Mouse (Mus musculus) erythroblast, embryonic 14.5 days (primary cell): Measurements from ENCODE around the gene Rras2. TPM values are rescaled to one million over a fixed set of nuclear protein-coding genes. Genes with fewer than 3 reads are reported as not detected.

ENCODE experiments used
- H3K27me3 ChIP-seq: 2 replicates; pipeline ENCODE4 v1.6.1; 2012; ENCODE audit warnings: inconsistent platforms; ENCODE audit not compliant: control insufficient read depth
- H3K36me3 ChIP-seq: 2 replicates; pipeline ENCODE4 v1.6.1; 2012; ENCODE audit warnings: mild to moderate bottlenecking, inconsistent platforms; ENCODE audit not compliant: control insufficient read depth
- H3K4me1 ChIP-seq: 2 replicates; pipeline ENCODE4 v1.6.1; 2012; ENCODE audit warnings: inconsistent platforms; ENCODE audit not compliant: control insufficient read depth
- H3K4me3 ChIP-seq: replicated peaks from 2 replicates; pipeline ENCODE3; 2012; ENCODE audit warnings: moderate library complexity, mild to moderate bottlenecking, inconsistent platforms
- H3K9me3 ChIP-seq: 2 replicates; pipeline ENCODE4 v1.6.1; 2012; ENCODE audit warnings: low read length, inconsistent platforms, mixed read lengths; ENCODE audit not compliant: control insufficient read depth
- GATA1 ChIP-seq: IDR thresholded peaks from 2 replicates; pipeline ENCODE4 v1.6.1; 2012; ENCODE audit warnings: low read length, inconsistent platforms, mixed read lengths
- TAL1 ChIP-seq: IDR thresholded peaks from 3 replicates; pipeline ENCODE4 v1.6.1; 2012; ENCODE audit warnings: low read length, inconsistent platforms, mixed read lengths
- polyA plus RNA-seq: library from polyadenylated mRNA; stranded (reverse); fragments of >175 nt; gene quantifications from 2 replicates; pipeline ENCODE4 v1.2.3, GENCODE M21; 2012

Gene Rras2
- polyA plus RNA-seq, result 0.02 TPM in 1 of 2 replicates, not detected in the other

DNA sequence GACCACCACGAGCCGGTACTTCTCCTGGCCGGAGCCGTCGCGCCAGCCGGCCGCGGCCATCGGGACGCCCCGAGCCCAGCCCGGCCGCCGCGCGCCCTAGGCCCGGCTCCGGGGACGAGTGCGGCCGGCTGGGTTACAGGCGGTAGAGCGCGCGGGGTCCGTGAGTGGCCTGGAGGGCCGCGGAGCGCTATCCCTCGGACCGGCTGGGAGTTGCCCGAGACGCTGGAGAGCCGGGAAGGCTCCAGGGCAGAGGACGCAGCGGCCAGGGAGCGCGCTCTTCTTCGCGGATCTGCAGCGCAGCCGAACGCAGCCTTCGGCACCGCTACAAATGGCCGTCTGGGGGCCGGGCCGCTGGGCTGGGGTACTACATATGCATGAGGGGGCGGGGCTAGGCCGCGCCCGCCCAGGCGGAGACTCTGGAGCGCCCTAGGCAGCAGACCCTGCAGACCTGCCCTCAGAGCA lies at the start of gene Rras2:
Gene Rras2 (minus strand): TSS at position 338 of the 462 bp plus-strand sequence.
- no peak for TF ChIP-seq TAL1
- TF ChIP-seq GATA1, result no peak
- Histone ChIP-seq H3K4me3 (peak within 1 kb of the TSS; percentile 60), H3K27me3 (peaks cover 41% of the 10 kb centered on the region)

DNA sequence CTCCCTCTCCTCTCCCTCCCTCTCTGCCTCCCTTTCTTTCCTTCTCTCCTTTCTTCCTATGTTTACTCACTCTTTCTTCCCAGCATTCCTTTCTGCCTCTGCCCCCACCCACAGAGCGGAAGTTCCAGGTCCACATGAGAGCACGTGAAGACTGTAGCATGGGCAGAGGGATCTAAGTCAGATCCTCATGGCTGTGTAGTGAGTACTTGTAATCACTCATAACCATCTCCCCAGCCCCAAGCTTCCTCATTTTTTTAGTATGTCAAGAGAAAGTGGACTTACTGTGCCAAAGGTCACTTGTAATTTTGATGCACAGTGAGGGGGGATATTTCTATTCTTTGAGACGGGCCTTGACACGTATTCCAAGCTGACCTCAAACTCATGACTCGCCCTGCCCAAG lies 45.4 kb upstream of the Rras2 start:
- Histone ChIP-seq H3K27me3 (no peaks in the 10 kb centered on the region), H3K4me1 (no peaks in the 10 kb centered on the region), H3K4me3 (no peak overlapping the region), H3K9me3 (no peaks in the 10 kb centered on the region), H3K36me3 (no peaks in the 10 kb centered on the region)
- TF ChIP-seq TAL1 (no peak), GATA1 (no peak)

More for the DNA sequence above, at the start of gene Rras2:
- H3K4me1 ChIP-seq, result peaks cover 2% of the 10 kb centered on the region; the same call in 1 of the 2 replicates
- no peaks in the 10 kb centered on the region for H3K9me3 ChIP-seq
- no peaks in the 10 kb centered on the region for H3K36me3 ChIP-seq

DNA sequence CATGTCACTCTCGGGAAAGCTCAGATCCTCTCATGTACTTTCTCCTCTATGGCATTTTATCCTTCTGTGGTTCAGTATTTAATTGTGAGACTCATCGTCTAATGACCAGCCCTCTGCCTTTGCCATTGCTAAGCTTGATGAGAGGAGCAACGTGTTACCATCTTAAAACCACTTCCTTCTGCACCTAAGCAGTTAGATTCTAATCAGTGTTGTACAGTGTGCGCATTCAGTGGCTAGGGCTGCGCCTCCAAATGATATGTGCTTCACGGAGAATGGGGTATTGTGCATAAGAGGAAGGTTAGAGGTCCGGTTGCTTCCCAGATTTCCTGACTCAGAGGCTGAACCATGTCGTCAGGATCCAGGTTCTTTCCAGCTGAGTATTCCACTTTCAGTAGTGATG lies 43.5 kb upstream of the Rras2 start:
- H3K36me3 ChIP-seq, result no peaks in the 10 kb centered on the region
- H3K4me3 ChIP-seq, result no peak overlapping the region
- no peaks in the 10 kb centered on the region for H3K4me1 ChIP-seq
- H3K27me3 ChIP-seq, result no peaks in the 10 kb centered on the region
- H3K9me3 ChIP-seq, result no peaks in the 10 kb centered on the region
- TF ChIP-seq TAL1 (no peak), GATA1 (no peak)

DNA sequence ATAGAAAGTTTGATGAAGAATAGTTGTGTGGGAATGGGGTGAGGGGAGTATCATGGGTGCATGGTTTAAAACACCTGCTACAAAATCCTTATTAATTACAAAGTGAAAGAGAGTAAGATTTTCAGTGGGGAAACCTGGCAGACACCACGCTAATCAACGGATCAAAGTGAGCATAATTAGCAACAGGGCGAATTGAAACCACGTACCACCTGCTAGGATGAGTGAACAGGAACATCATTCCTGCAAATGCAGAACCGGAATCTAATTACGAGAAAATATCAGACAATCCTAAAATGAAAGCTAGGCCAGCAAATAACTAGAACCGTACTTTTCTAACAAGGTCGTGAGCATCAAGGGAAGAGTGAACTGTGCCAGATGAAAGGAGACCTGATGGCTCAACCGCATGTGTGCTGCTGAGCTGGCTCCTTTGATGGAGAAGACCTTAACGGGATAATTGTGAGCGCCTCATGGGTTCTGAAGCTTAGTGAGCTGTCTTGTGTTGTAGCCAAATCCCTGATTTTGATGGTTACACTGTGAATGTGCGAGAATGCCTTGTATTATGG lies 40.2 kb upstream of the Rras2 start:
- H3K9me3 ChIP-seq, result no peaks in the 10 kb centered on the region
- H3K4me3 ChIP-seq, result no peak overlapping the region
- H3K27me3 ChIP-seq, result no peaks in the 10 kb centered on the region
- no peak for TF ChIP-seq TAL1
- no peak for TF ChIP-seq GATA1
- H3K4me1 ChIP-seq, result no peaks in the 10 kb centered on the region
- H3K36me3 ChIP-seq, result no peaks in the 10 kb centered on the region

DNA sequence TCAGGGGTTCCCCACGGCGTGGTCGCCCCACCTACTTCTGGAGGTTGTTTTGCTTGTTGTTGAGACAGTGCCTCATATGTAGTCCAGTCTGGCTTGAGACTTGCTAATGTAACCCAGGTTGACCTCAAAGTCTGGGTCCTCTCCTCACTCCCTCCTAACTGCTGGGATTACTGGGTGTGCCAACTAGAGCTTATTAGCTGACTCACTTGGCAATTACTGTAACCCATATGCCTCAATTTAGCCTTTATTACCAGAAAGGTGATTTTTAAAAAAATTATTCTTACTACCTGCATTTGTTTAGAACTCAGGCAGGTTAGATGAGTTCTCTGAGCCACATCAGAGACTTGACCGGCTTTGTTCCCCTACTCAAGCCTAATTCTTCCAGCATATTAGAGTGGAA lies 38.8 kb upstream of the Rras2 start:
- Histone ChIP-seq H3K4me1 (no peaks in the 10 kb centered on the region), H3K27me3 (no peaks in the 10 kb centered on the region), H3K36me3 (no peaks in the 10 kb centered on the region), H3K4me3 (no peak overlapping the region), H3K9me3 (no peaks in the 10 kb centered on the region)
- TF ChIP-seq GATA1 (no peak), TAL1 (no peak)

DNA sequence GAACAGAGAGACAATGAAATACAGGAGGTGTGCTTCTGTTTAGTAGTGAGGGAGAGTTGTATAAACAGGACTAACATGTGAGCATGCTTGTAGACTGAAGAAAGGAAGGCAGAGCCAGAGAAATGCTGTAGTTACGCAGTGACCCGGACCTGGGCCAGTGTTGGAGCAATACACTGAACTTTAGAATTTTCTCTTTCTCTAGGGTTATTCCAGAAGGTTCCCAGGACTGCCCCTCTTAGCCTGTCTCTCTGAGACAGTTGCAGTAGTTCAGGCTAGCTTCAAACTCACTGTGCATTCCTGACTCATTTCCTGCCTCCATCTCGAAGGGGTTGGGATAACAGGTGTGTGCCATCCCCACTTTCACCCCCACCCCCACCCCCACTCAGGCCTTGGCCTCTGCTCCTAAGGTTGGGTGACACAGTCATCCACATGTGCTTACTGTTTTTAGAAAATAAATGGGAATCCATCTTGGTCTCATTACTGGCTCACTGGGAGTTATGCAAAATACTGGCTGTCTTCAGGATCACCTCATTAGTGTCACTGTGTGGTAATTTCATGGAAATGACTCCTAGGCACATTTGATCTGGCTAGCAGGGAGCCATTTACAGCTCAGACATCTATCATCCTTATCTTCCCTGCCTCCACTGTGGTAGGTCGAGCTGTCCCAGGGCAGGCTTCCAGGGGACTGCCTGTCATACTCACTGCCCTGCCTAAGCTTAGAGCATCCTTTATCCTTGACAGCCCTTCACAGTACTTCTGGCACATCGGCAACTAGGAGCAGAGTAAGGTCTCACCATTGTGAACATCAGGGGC lies 37.7 kb upstream of the Rras2 start:
- no peaks in the 10 kb centered on the region for H3K9me3 ChIP-seq
- H3K4me1 ChIP-seq, result no peaks in the 10 kb centered on the region
- H3K27me3 ChIP-seq, result no peaks in the 10 kb centered on the region
- TF ChIP-seq TAL1, result no peak
- no peak overlapping the region for H3K4me3 ChIP-seq
- no peaks in the 10 kb centered on the region for H3K36me3 ChIP-seq

DNA sequence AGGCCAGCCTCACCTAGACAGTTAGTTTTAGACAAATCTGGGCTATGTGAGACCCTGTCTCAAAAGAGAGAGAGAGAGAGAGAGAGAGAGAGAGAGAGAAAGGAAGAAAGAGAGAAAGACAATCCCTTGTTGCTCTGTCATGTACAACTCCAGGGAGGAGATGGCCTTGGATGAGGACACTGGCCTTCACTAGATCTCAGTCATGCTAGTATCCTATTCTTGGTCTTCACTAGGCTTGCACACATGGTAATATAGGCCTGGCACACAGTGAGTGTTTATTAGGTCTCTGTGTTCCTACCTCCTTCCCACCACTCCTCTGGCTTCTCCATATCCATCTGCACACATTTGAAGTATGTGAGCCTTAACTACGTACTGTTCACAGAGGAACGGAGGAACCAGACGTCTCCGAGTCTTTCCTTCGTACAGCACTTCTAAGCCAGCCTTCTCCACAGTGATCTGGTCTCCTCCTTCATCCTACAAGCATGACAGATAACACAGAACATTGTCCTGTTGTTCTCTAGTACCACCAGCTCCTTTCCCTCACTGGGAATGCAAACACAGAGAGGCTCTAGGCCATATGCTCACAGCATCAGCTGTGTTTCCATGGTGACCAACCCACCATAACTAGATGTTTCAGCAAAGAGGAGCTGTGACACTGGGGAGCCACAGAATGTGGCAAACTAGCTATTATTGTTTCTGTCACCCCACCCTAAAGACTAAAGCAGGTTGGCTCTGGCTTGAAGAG lies 33.6 kb upstream of the Rras2 start:
- H3K36me3 ChIP-seq, result no peaks in the 10 kb centered on the region
- no peaks in the 10 kb centered on the region for H3K4me1 ChIP-seq
- TF ChIP-seq GATA1 (no peak), TAL1 (no peak)

DNA sequence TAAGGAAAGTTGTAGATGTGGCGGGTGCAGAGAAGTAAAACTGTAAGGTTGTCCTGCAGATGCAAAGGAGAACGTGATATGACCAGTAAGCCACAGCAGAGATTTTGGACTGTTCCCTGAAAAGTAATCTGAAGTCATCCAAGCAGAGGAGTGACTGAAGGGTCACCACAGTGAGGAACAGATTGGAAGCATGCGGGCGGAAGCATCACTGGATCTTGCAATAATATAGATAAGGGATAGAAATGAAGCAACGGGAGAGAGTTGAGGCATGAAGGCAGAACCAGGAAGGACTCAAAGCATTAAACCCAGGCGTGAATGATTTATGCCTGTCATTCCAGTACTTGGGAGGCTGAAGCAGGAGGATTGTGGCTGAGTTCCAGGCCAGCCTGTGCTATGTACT lies 32.0 kb upstream of the Rras2 start:
- no peak for TF ChIP-seq TAL1
- no peak for TF ChIP-seq GATA1
- Histone ChIP-seq H3K27me3 (no peaks in the 10 kb centered on the region), H3K36me3 (no peaks in the 10 kb centered on the region), H3K4me1 (no peaks in the 10 kb centered on the region), H3K4me3 (no peak overlapping the region), H3K9me3 (no peaks in the 10 kb centered on the region)

More for the DNA sequence above, 33.6 kb upstream of the Rras2 start:
- Histone ChIP-seq H3K27me3 (no peaks in the 10 kb centered on the region), H3K9me3 (no peaks in the 10 kb centered on the region), H3K4me3 (no peak overlapping the region)

DNA sequence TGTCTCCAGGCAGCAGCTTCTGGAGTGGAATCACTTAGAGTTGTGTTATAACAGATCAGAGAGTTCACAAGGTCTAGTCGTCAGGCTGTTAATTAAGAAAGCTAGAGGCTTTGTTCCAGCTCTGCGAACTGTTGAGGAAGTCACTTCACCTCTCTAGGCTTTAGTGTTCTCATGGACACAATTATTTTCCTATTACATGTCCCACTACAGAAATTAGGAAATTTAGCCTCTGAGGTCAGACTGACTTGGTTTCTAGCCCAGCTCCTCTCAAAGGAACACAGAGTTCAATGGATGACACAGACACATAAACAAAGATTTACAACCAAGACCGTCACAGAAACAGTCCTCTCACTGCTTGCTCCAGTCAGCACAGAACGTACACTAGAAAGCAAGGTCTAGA lies 31.6 kb upstream of the Rras2 start:
- no peaks in the 10 kb centered on the region for H3K27me3 ChIP-seq

More for the DNA sequence above, 31.6 kb upstream of the Rras2 start:
- Histone ChIP-seq H3K36me3 (no peaks in the 10 kb centered on the region), H3K9me3 (no peaks in the 10 kb centered on the region), H3K4me3 (no peak overlapping the region), H3K4me1 (no peaks in the 10 kb centered on the region)
- TF ChIP-seq TAL1 (no peak), GATA1 (no peak)
